Mouse (Mus musculus) CH12.LX (cell line): ENCODE data around the gene Olfr424. TPM values are rescaled to one million over a fixed set of nuclear protein-coding genes. Genes with fewer than 3 reads are reported as not detected.

ENCODE experiments used
- DNase-seq: peaks from one replicate; pipeline ENCODE4 v3.0.0-alpha.2; 2013; ENCODE audit errors: extremely low read depth
- H3K27ac ChIP-seq: 2 replicates; pipeline ENCODE4 v1.5.1; 2012; ENCODE audit warnings: low read depth, mild to moderate bottlenecking, control low read depth, moderate library complexity; ENCODE audit not compliant: insufficient read depth
- H3K27me3 ChIP-seq: replicated peaks from 2 replicates; pipeline ENCODE3; 2012; ENCODE audit warnings: inconsistent platforms
- H3K36me3 ChIP-seq, 2 experiments: replicated peaks in 1 of 2; 2 replicates each; pipeline versions ENCODE3 to v1.6.1; 2012; ENCODE audit warnings: inconsistent platforms in 1 of 2, low read length in 1 of 2, mild to moderate bottlenecking in 1 of 2, mixed read lengths in 1 of 2, moderate library complexity in 1 of 2; ENCODE audit not compliant: control insufficient read depth in 1 of 2, insufficient read depth in 1 of 2
- H3K4me1 ChIP-seq, 2 experiments: 2 replicates each; pipeline ENCODE4 v1.6.1; 2012; ENCODE audit warnings: inconsistent platforms in 1 of 2, moderate library complexity in 1 of 2; ENCODE audit not compliant: insufficient read depth in 2 of 2, control insufficient read depth in 1 of 2
- H3K4me2 ChIP-seq: 2 replicates; pipeline ENCODE4 v1.6.1; 2012; ENCODE audit warnings: low read depth, mild to moderate bottlenecking, control low read depth; ENCODE audit not compliant: poor library complexity, insufficient read depth, severe bottlenecking
- H3K4me3 ChIP-seq, 3 experiments: fragments of 150-350 bp in 1 of 3; sonication (generic) in 1 of 3; replicated peaks in 1 of 3; 2 replicates each; pipeline versions ENCODE3 to v1.5.1; 2011 to 2012; ENCODE audit warnings: low read depth in 2 of 3, low read length in 2 of 3, mild to moderate bottlenecking in 2 of 3, moderate library complexity in 2 of 3, control low read depth in 1 of 3, improper control_type of control experiment in 1 of 3, inconsistent platforms in 1 of 3, mixed read lengths in 1 of 3; ENCODE audit not compliant: poor library complexity in 1 of 3
- H3K79me2 ChIP-seq: replicated peaks from 2 replicates; pipeline ENCODE4 v1.6.1; 2012; ENCODE audit warnings: mild to moderate bottlenecking, moderate library complexity; ENCODE audit not compliant: control insufficient read depth, poor library complexity, insufficient read depth, severe bottlenecking; ENCODE audit errors: extremely low read depth
- H3K9ac ChIP-seq: 2 replicates; pipeline ENCODE4 v1.6.1; 2012; ENCODE audit warnings: low read depth, mild to moderate bottlenecking, control low read depth, moderate library complexity; ENCODE audit not compliant: insufficient read depth
- H3K9me3 ChIP-seq: replicated peaks from 2 replicates; pipeline ENCODE3; 2012; ENCODE audit warnings: low read length, inconsistent platforms, mixed read lengths
- CHD1 ChIP-seq: IDR thresholded peaks from 2 replicates; pipeline ENCODE4 v1.6.1; 2012; ENCODE audit warnings: low read depth, low read length, improper control_type of control experiment, inconsistent platforms
- CHD2 ChIP-seq: IDR thresholded peaks from 2 replicates; pipeline ENCODE4 v1.6.1; 2011; ENCODE audit warnings: low read length, improper control_type of control experiment
- CTCF ChIP-seq, 2 experiments: IDR thresholded peaks in 1 of 2; conservative IDR thresholded peaks in 1 of 2; 2 replicates each; pipeline ENCODE4 v1.5.1; 2011 to 2012; ENCODE audit warnings: low read depth in 2 of 2, low read length in 2 of 2, improper control_type of control experiment in 1 of 2, inconsistent platforms in 1 of 2, mild to moderate bottlenecking in 1 of 2, moderate library complexity in 1 of 2
- E2F4 ChIP-seq: IDR thresholded peaks from 2 replicates; pipeline ENCODE4 v1.6.1; 2011; ENCODE audit warnings: low read depth, low read length, improper control_type of control experiment; ENCODE audit not compliant: insufficient replicate concordance
- ELF1 ChIP-seq: IDR thresholded peaks from 2 replicates; pipeline ENCODE4 v1.6.1; 2014; ENCODE audit warnings: low read depth, mild to moderate bottlenecking, inconsistent platforms, low read length, improper control_type of control experiment
- HCFC1 ChIP-seq: IDR thresholded peaks from 2 replicates; pipeline ENCODE4 v1.6.1; 2012; ENCODE audit warnings: low read depth, mild to moderate bottlenecking, inconsistent platforms, low read length, improper control_type of control experiment
- IRF4 ChIP-seq: IDR thresholded peaks from 2 replicates; pipeline ENCODE4 v1.6.1; 2014; ENCODE audit warnings: low read depth, mild to moderate bottlenecking, inconsistent platforms, low read length, improper control_type of control experiment
- JUN ChIP-seq: IDR thresholded peaks from 2 replicates; pipeline ENCODE4 v1.6.1; 2011; ENCODE audit warnings: low read depth, mild to moderate bottlenecking, low read length, improper control_type of control experiment, moderate library complexity; ENCODE audit not compliant: insufficient read depth
- MAFK ChIP-seq: IDR thresholded peaks from 2 replicates; pipeline ENCODE4 v1.6.1; 2011; ENCODE audit warnings: low read length, improper control_type of control experiment; ENCODE audit not compliant: insufficient replicate concordance
- MAX ChIP-seq: IDR thresholded peaks from 2 replicates; pipeline ENCODE4 v1.6.1; 2011; ENCODE audit warnings: low read length, improper control_type of control experiment
- MAZ ChIP-seq: IDR thresholded peaks from 2 replicates; pipeline ENCODE4 v1.6.1; 2012; ENCODE audit warnings: low read depth, mild to moderate bottlenecking, inconsistent platforms, low read length, improper control_type of control experiment, moderate library complexity
- MEF2A ChIP-seq: IDR thresholded peaks from 2 replicates; pipeline ENCODE4 v1.6.1; 2014; ENCODE audit warnings: low read depth, mild to moderate bottlenecking, inconsistent platforms, low read length, improper control_type of control experiment, borderline replicate concordance
- MXI1 ChIP-seq: IDR thresholded peaks from 2 replicates; pipeline ENCODE4 v1.6.1; 2011; ENCODE audit warnings: mild to moderate bottlenecking, low read depth, low read length, improper control_type of control experiment
- NELFE ChIP-seq: IDR thresholded peaks from 2 replicates; pipeline ENCODE4 v1.6.1; 2011; ENCODE audit warnings: low read depth, low read length, improper control_type of control experiment
- NRF1 ChIP-seq: IDR thresholded peaks from 2 replicates; pipeline ENCODE4 v1.6.1; 2014; ENCODE audit warnings: low read depth, mild to moderate bottlenecking, inconsistent platforms, low read length, improper control_type of control experiment, moderate library complexity
- PAX5 ChIP-seq: IDR thresholded peaks from 2 replicates; pipeline ENCODE4 v1.6.1; 2012; ENCODE audit warnings: low read length, inconsistent platforms, mixed read lengths
- POLR2A ChIP-seq: IDR thresholded peaks from 2 replicates; pipeline ENCODE4 v1.6.1; 2011; ENCODE audit warnings: low read depth, mild to moderate bottlenecking, improper control_type of control experiment, low read length
- POLR2AphosphoS2 ChIP-seq: IDR thresholded peaks from 2 replicates; pipeline ENCODE4 v1.6.1; 2011; ENCODE audit warnings: low read depth, low read length, improper control_type of control experiment
- RAD21 ChIP-seq: IDR thresholded peaks from 2 replicates; pipeline ENCODE4 v1.6.1; 2011; ENCODE audit warnings: low read depth, mild to moderate bottlenecking, low read length, improper control_type of control experiment, moderate library complexity
- SMC3 ChIP-seq: IDR thresholded peaks from 2 replicates; pipeline ENCODE4 v1.6.1; 2011; ENCODE audit warnings: low read depth, low read length, improper control_type of control experiment
- TCF12 ChIP-seq: IDR thresholded peaks from 2 replicates; pipeline ENCODE4 v1.6.1; 2014; ENCODE audit warnings: low read depth, mild to moderate bottlenecking, inconsistent platforms, low read length, improper control_type of control experiment
- UBTF ChIP-seq: IDR thresholded peaks from 2 replicates; pipeline ENCODE4 v1.6.1; 2012; ENCODE audit warnings: low read depth, mild to moderate bottlenecking, inconsistent platforms, low read length, improper control_type of control experiment, moderate library complexity
- USF2 ChIP-seq: conservative IDR thresholded peaks from 2 replicates; pipeline ENCODE4 v1.6.1; 2011; ENCODE audit warnings: low read depth, low read length, improper control_type of control experiment
- ZC3H11A ChIP-seq: IDR thresholded peaks from 2 replicates; pipeline ENCODE4 v1.6.1; 2012; ENCODE audit warnings: low read depth, mild to moderate bottlenecking, inconsistent platforms, low read length, improper control_type of control experiment
- ZNF384 ChIP-seq: IDR thresholded peaks from 2 replicates; pipeline ENCODE4 v1.6.1; 2012; ENCODE audit warnings: low read depth, low read length, improper control_type of control experiment, inconsistent platforms
- dilution Hi-C: fragments of 300-500 bp; cut with MboI; formaldehyde crosslinking; loops from 2 replicates; pipeline ENCODE4 v1.14.3; 2020; ENCODE audit warnings: low sequenced_read_pairs; ENCODE audit not compliant: extremely low pct_unique_long_range_greater_than_20kb, extremely low pct_ligation_motif_present
- in situ Hi-C: fragments of 300-500 bp; cut with MboI; formaldehyde crosslinking; loops from 3 replicates; pipeline ENCODE4 v1.14.3; 2019; ENCODE audit warnings: low sequenced_read_pairs, low pct_ligation_motif_present, low pct_unique_long_range_greater_than_20kb, mixed read lengths
- polyA plus RNA-seq: library from polyadenylated mRNA; unstranded; fragments of >175 nt; gene quantifications from 2 replicates; pipeline ENCODE4 v1.2.1, GENCODE M21; 2012; ENCODE audit warnings: low read depth; ENCODE audit not compliant: insufficient read length
- total RNA-seq, 2 experiments: library from RNA; depleted of rRNA; stranded (reverse); fragments of 300-350 nt in 1 of 2; fragments of >200 nt in 1 of 2; gene quantifications; 2 replicates each; pipeline ENCODE4 v1.2.3; 2012 to 2014

Olfr424 gene
- total and polyA plus RNA-seq, 3 experiments, result not detected

- no peaks in the 10 kb centered on the region for H3K36me3 ChIP-seq
- H3K4me3 ChIP-seq, result no peak overlapping the region
- no peaks in the 10 kb centered on the region for H3K27me3 ChIP-seq
- H3K79me2 ChIP-seq, result no peaks in the 10 kb centered on the region
- peaks cover 3 to 4% of the 10 kb centered on the region in 2 experiments; a peak in 1 of 4 replicates for H3K4me1 ChIP-seq
- H3K4me2 ChIP-seq, result no peak overlapping the region
- no peaks in the 10 kb centered on the region for H3K9me3 ChIP-seq
- dilution Hi-C loops (no loop called here), in situ Hi-C loops (no loop called here)
- DNase-seq, result no peak
- TF ChIP-seq NRF1, result no peak
- no peak for TF ChIP-seq USF2
- TF ChIP-seq MAZ, result no peak
- TF ChIP-seq ZNF384, result no peak
- TF ChIP-seq CTCF (conservative IDR thresholded peaks at IDR 0.05 in 1 of 2, IDR thresholded peaks at IDR 0.05 in 1 of 2; ENCODE audit: low read depth in 2 of 2, low read length in 2 of 2), result no peak
- TF ChIP-seq CHD1, result no peak
- TF ChIP-seq E2F4, result no peak
- no peak for TF ChIP-seq TCF12
- no peak for TF ChIP-seq MEF2A
- TF ChIP-seq PAX5, result no peak
- TF ChIP-seq UBTF, result no peak
- TF ChIP-seq MXI1, result no peak
- no peak for TF ChIP-seq ELF1
- no peak for TF ChIP-seq MAFK
- no peak overlapping the region for H3K9ac ChIP-seq
- no peak overlapping the region for H3K27ac ChIP-seq
Measured at GRCm38 (mm10) chr1:174159095-174159494, 27.8 kb downstream of the Olfr424 start.

GRCm38 (mm10) chr1:174169024-174169423, 37.7 kb downstream of the Olfr424 start:
- H3K27ac ChIP-seq, result no peak overlapping the region
- H3K4me3 ChIP-seq, result no peak overlapping the region
- no peak for TF ChIP-seq USF2
- no peak for TF ChIP-seq TCF12
- TF ChIP-seq ZNF384, result no peak
- TF ChIP-seq MXI1, result no peak
- no peak for TF ChIP-seq MAX
- peak; percentile 70 for TF ChIP-seq RAD21
- no peak for TF ChIP-seq NELFE
- no peak for TF ChIP-seq POLR2AphosphoS2
- TF ChIP-seq HCFC1, result no peak
- TF ChIP-seq JUN, result no peak
- peak in 1 of 2 experiments; percentile 68; a peak in 2 of 4 replicates for TF ChIP-seq CTCF (conservative IDR thresholded peaks at IDR 0.05 in 1 of 2, IDR thresholded peaks at IDR 0.05 in 1 of 2; ENCODE audit: low read depth in 2 of 2, low read length in 2 of 2)
- no peak for TF ChIP-seq ZC3H11A
- no peak for TF ChIP-seq ELF1
- TF ChIP-seq IRF4, result no peak
- no peak for TF ChIP-seq CHD2
- TF ChIP-seq CHD1, result no peak
- TF ChIP-seq POLR2A, result no peak
- no peak for TF ChIP-seq UBTF
- peak; percentile 61 for TF ChIP-seq SMC3
- H3K27me3 ChIP-seq, result no peaks in the 10 kb centered on the region
- peaks cover 0 to 28% of the 10 kb centered on the region in 2 experiments; a peak in 2 of 4 replicates for H3K4me1 ChIP-seq
- H3K9me3 ChIP-seq, result no peaks in the 10 kb centered on the region
- no peaks in the 10 kb centered on the region for H3K36me3 ChIP-seq
- H3K9ac ChIP-seq, result no peak overlapping the region
- in situ Hi-C loops (no loop called here), dilution Hi-C loops (no loop called here)
- no peaks in the 10 kb centered on the region for H3K79me2 ChIP-seq
- peak; percentile 35 for DNase-seq
- H3K4me2 ChIP-seq, result no peak overlapping the region
